Mouse (Mus musculus) liver, embryonic 12.5 days (tissue): Measurements from ENCODE around the gene Ube2q2. TPM values are rescaled to one million over a fixed set of nuclear protein-coding genes. Genes with fewer than 3 reads are reported as not detected.
A peak's percentile ranks its signal among the peaks of the same experiment; 100 is the strongest.

Source experiments
- ATAC-seq: fragments of 200-750 bp; cut with Nextera tagmentation; 2 replicates; pipeline ENCODE4 v1.8.0; 2017; ENCODE audit warnings: moderate number of reproducible peaks, mild to moderate bottlenecking, moderate library complexity
- H3K27ac ChIP-seq: fragments of 300-500 bp; sonication (generic); 2 replicates; pipeline ENCODE4 v1.5.1; 2016; ENCODE audit warnings: mild to moderate bottlenecking
- H3K27me3 ChIP-seq: fragments of 300-500 bp; sonication (generic); replicated peaks from 2 replicates; pipeline ENCODE4 v1.6.1; 2016; ENCODE audit warnings: mild to moderate bottlenecking, moderate library complexity
- H3K36me3 ChIP-seq: fragments of 300-500 bp; sonication (generic); 2 replicates; pipeline ENCODE4 v1.6.1; 2016; ENCODE audit warnings: mild to moderate bottlenecking, moderate library complexity
- H3K4me1 ChIP-seq: fragments of 300-500 bp; sonication (generic); 2 replicates; pipeline ENCODE4 v1.6.1; 2016
- H3K4me2 ChIP-seq: fragments of 300-500 bp; sonication (generic); 2 replicates; pipeline ENCODE4 v1.6.1; 2016; ENCODE audit warnings: mild to moderate bottlenecking, moderate library complexity
- H3K4me3 ChIP-seq: fragments of 300-500 bp; sonication (generic); 2 replicates; pipeline ENCODE4 v1.5.1; 2016; ENCODE audit warnings: mild to moderate bottlenecking, moderate library complexity
- H3K9ac ChIP-seq: fragments of 300-500 bp; sonication (generic); 2 replicates; pipeline ENCODE4 v1.6.1; 2016; ENCODE audit warnings: mild to moderate bottlenecking, moderate library complexity
- H3K9me3 ChIP-seq: fragments of 300-500 bp; sonication (generic); replicated peaks from 2 replicates; pipeline ENCODE4 v1.6.1; 2016; ENCODE audit warnings: mild to moderate bottlenecking, moderate library complexity
- WGBS: fragments of 180-500 bp; shearing (Covaris S2); methylation state at CpG from one replicate; pipeline ENCODE4 v1.1.7; 2016; ENCODE audit not compliant: insufficient replicate concordance; 5-methylcytosine and 5-hydroxymethylcytosine counted together
- polyA plus RNA-seq: library from polyadenylated mRNA; unstranded; fragments of >200 nt; fragmentation: Nextera tagmentation; extraction: Ambion mirVana; gene quantifications from 2 replicates; pipeline ENCODE4 v1.2.1, GENCODE M21; 2016

Ube2q2 gene
- polyA plus RNA-seq, 1 experiment from 2014 or later = 26.9 TPM

DNA sequence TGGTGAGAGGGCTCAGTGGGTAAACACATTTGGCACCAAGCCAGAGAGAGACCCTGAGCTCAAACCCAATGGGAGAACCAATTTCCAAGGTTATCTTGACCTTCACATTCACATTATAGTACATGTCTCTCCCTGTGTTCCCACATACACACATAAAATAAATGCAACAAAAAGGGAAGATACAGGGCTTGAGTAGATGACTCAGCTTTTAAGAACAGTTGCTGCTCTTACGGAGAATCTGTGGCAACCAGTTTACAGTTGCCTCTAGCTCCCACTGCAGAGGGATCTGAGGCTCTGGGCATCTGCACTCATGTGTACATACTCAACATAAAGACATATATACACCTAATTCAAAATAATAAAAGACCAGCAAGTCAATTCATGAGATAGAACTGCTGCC is 49.6 kb downstream of the Ube2q2 start:
- no peaks in the 10 kb centered on the region for H3K9me3 ChIP-seq
- WGBS = 79% methylated on average over 1 of the region's 1 CpGs
- H3K27me3 ChIP-seq = no peaks in the 10 kb centered on the region
- no peak overlapping the region for H3K9ac ChIP-seq
- no peak overlapping the region for H3K4me3 ChIP-seq
- ATAC-seq = no peak
- no peak overlapping the region for H3K4me2 ChIP-seq
- H3K27ac ChIP-seq = no peak overlapping the region
- H3K36me3 ChIP-seq = peaks cover 52% of the 10 kb centered on the region
- H3K4me1 ChIP-seq = no peaks in the 10 kb centered on the region

DNA sequence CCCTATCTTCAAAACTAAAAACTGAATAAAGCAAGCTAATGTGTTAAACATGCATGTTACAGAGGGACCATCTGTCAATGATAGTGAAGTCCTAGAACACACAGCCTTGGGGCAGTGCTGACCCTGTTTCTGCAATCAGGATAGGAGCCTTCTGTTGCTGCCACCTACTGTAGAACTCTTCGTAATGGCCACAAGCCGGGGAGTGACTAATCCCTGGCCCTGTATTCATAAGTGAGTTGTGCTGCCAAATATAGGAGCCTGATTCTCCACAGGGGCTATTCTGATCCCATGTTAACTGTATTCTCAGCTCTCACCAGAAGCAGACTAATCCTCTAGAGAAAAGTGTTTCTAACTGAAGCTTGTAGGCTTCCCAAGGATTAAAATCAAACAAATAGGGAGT is 50.7 kb downstream of the Ube2q2 start:
- WGBS = 90% methylated on average over 2 of the region's 2 CpGs
- ATAC-seq = no peak
- H3K4me2 ChIP-seq = no peak overlapping the region
- H3K4me3 ChIP-seq = no peak overlapping the region
- H3K9me3 ChIP-seq = no peaks in the 10 kb centered on the region
- no peak overlapping the region for H3K27ac ChIP-seq
- no peak overlapping the region for H3K9ac ChIP-seq
- peaks cover 52% of the 10 kb centered on the region for H3K36me3 ChIP-seq
- H3K27me3 ChIP-seq = no peaks in the 10 kb centered on the region
- H3K4me1 ChIP-seq = no peaks in the 10 kb centered on the region

GRCm38 (mm10) chr9:55208458-55208789 is 59.8 kb downstream of the Ube2q2 start:
- Histone ChIP-seq H3K27ac (peak overlapping the region; percentile 78), H3K4me1 (peaks cover 35% of the 10 kb centered on the region), H3K36me3 (peaks cover 25% of the 10 kb centered on the region), H3K27me3 (no peaks in the 10 kb centered on the region), H3K9me3 (no peaks in the 10 kb centered on the region), H3K4me2 (peak overlapping the region; percentile 89), H3K4me3 (peak overlapping the region; percentile 86), H3K9ac (peak overlapping the region; percentile 86)
- 4% methylated on average over 2 of the region's 2 CpGs for WGBS
- 0 out of 2 replicates have a peak, but pooled peaks have one; percentile 16 for ATAC-seq

DNA sequence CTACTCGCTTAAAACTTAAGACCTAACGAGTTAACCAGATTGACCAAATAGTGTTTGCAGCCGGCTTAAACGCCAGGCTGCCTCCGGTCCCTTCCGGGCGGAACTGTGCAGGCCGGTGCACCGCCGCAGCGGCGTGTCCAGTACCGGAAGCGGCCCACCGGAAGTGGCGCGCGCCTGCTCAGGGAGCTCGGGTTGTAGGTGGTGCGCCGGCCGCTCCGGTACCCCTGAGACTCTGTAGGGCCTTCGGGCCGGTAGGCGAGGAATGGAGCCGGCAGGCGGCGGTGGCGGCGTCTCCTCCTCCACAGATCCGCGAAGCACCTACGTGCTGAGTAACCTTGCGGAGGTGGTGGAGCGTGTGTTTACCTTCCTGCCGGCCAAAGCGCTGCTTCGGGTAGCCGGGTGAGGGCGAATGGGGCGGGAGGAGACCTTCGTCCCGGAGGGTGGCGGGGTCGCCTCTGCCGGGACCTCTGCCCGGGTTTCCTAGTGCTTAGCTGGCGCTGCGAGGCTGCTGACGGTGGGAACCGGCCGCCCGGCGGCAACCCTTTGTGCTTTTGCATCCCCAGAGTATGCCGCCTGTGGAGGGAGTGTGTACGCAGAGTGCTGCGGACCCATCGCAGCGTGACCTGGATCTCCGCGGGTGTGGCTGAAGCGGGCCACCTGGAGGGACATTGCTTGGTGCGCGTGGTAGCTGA is 60.3 kb downstream of the Ube2q2 start, which contains the start of gene Fbxo22:
Gene Fbxo22 (plus strand): TSS at position 136 of the 692 bp plus-strand sequence.
- peak within 1 kb of the TSS; percentile 86 for H3K4me3 ChIP-seq
- H3K36me3 ChIP-seq = peaks cover 28% of the 10 kb centered on the region
- H3K4me1 ChIP-seq = peaks cover 35% of the 10 kb centered on the region
- peak; percentile 99 for ATAC-seq
- peak within 1 kb of the TSS; percentile 86 for H3K9ac ChIP-seq
- no peaks in the 10 kb centered on the region for H3K9me3 ChIP-seq
- peak within 1 kb of the TSS; percentile 89 for H3K4me2 ChIP-seq
- under 1% methylated on average over 65 of the region's 65 CpGs for WGBS
- peak within 1 kb of the TSS; percentile 78 for H3K27ac ChIP-seq
- no peaks in the 10 kb centered on the region for H3K27me3 ChIP-seq

DNA sequence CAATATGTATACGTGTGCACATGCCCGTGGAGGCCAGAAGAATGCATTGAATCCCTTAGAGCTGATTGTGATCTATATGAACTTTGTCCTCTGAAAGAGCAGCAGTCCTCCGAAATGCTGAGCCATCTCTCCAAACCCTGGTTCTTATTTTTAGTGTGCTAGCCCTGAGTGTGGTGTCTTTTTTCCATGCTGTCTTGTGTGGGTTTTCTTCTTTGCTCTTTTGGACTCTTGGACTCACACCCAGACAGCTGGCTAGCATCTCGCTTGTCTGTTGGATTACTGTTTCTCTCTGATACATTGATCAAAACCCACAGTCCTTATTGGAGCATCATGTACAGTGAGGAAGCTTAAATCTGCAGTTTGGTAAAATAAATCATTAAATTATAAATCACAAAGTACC is 63.0 kb downstream of the Ube2q2 start:
- no peak overlapping the region for H3K4me3 ChIP-seq
- 73% methylated on average over 4 of the region's 4 CpGs for WGBS
- H3K27me3 ChIP-seq = no peaks in the 10 kb centered on the region
- no peaks in the 10 kb centered on the region for H3K9me3 ChIP-seq
- no peak for ATAC-seq
- no peak overlapping the region for H3K4me2 ChIP-seq
- no peak overlapping the region for H3K27ac ChIP-seq
- peaks cover 45% of the 10 kb centered on the region for H3K36me3 ChIP-seq
- H3K9ac ChIP-seq = no peak overlapping the region
- peaks cover 35% of the 10 kb centered on the region for H3K4me1 ChIP-seq

GRCm38 (mm10) chr9:55213396-55213795 is 64.7 kb downstream of the Ube2q2 start:
- H3K27ac ChIP-seq = no peak overlapping the region
- no peak overlapping the region for H3K4me3 ChIP-seq
- peaks cover 62% of the 10 kb centered on the region for H3K36me3 ChIP-seq
- H3K27me3 ChIP-seq = no peaks in the 10 kb centered on the region
- H3K9ac ChIP-seq = no peak overlapping the region
- 76% methylated on average over 1 of the region's 1 CpGs for WGBS
- no peaks in the 10 kb centered on the region for H3K9me3 ChIP-seq
- no peak for ATAC-seq
- H3K4me2 ChIP-seq = no peak overlapping the region
- H3K4me1 ChIP-seq = peaks cover 27% of the 10 kb centered on the region

GRCm38 (mm10) chr9:55215056-55215455 is 66.4 kb downstream of the Ube2q2 start:
- ATAC-seq = no peak
- H3K9ac ChIP-seq = no peak overlapping the region
- H3K4me3 ChIP-seq = no peak overlapping the region
- peaks cover 18% of the 10 kb centered on the region for H3K4me1 ChIP-seq
- H3K27me3 ChIP-seq = no peaks in the 10 kb centered on the region
- no peak overlapping the region for H3K27ac ChIP-seq
- 86% methylated on average over 3 of the region's 3 CpGs for WGBS
- no peak overlapping the region for H3K4me2 ChIP-seq
- no peaks in the 10 kb centered on the region for H3K9me3 ChIP-seq
- peaks cover 77% of the 10 kb centered on the region for H3K36me3 ChIP-seq

DNA sequence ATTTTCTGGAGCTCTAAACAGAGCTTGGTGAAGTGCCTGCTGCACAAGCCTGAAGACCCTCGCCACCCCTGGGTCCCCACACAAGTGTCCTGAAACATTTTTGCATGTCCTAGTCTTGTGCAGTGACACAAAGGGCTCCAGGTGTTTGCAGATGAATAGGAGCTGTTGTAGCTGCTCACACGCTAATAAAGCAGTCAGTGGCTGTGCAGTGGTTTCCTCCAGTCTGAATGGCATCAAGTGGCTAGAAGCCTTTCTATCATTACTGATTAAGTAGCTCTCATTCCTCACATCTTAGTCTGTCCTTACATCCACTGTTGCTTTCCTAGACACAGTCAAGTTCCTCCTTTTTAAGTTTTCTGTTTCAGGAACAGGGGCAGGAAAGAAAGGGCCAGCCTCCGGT is 67.0 kb downstream of the Ube2q2 start:
- no peak for ATAC-seq
- H3K4me2 ChIP-seq = no peak overlapping the region
- H3K27me3 ChIP-seq = no peaks in the 10 kb centered on the region
- peaks cover 12% of the 10 kb centered on the region for H3K4me1 ChIP-seq
- no peak overlapping the region for H3K4me3 ChIP-seq
- H3K36me3 ChIP-seq = peaks cover 83% of the 10 kb centered on the region
- H3K27ac ChIP-seq = no peak overlapping the region
- H3K9ac ChIP-seq = no peak overlapping the region
- WGBS = 76% methylated on average over 3 of the region's 3 CpGs
- no peaks in the 10 kb centered on the region for H3K9me3 ChIP-seq

DNA sequence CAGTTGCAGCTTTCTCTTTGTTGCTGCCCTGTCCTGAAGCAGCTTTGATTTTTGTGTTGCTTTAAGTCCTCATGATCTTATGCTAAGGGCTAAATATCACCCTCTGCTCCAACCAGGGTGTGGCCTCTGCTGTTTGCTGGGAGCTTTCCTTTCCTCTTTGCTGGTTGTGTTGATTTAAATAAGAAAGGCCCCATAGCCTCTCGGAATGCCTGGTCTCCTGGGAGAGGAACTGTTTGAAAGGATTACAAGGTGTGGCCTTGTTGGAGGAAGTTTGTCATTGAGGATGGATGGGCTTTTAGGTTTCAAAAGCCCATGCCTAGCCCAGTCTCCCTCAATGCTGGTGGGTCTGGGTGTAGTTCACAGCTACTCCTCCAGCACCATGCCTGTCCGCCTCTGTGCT is 67.4 kb downstream of the Ube2q2 start:
- Histone ChIP-seq H3K9me3 (no peaks in the 10 kb centered on the region), H3K27me3 (no peaks in the 10 kb centered on the region), H3K4me1 (peaks cover 9% of the 10 kb centered on the region), H3K4me2 (no peak overlapping the region), H3K4me3 (no peak overlapping the region), H3K36me3 (peaks cover 87% of the 10 kb centered on the region), H3K9ac (no peak overlapping the region), H3K27ac (no peak overlapping the region)
- ATAC-seq = no peak
- 77% methylated on average over 2 of the region's 2 CpGs for WGBS

- no peak overlapping the region for H3K4me3 ChIP-seq
- no peaks in the 10 kb centered on the region for H3K4me1 ChIP-seq
- WGBS = 77% methylated on average over 3 of the region's 3 CpGs
- no peaks in the 10 kb centered on the region for H3K9me3 ChIP-seq
- H3K36me3 ChIP-seq = peaks cover 91% of the 10 kb centered on the region
- H3K9ac ChIP-seq = no peak overlapping the region
- no peak overlapping the region for H3K27ac ChIP-seq
- no peak overlapping the region for H3K4me2 ChIP-seq
- no peaks in the 10 kb centered on the region for H3K27me3 ChIP-seq
- no peak for ATAC-seq
These were observed 68.7 kb downstream of the Ube2q2 start for GRCm38 (mm10) chr9:55217381-55217780.

DNA sequence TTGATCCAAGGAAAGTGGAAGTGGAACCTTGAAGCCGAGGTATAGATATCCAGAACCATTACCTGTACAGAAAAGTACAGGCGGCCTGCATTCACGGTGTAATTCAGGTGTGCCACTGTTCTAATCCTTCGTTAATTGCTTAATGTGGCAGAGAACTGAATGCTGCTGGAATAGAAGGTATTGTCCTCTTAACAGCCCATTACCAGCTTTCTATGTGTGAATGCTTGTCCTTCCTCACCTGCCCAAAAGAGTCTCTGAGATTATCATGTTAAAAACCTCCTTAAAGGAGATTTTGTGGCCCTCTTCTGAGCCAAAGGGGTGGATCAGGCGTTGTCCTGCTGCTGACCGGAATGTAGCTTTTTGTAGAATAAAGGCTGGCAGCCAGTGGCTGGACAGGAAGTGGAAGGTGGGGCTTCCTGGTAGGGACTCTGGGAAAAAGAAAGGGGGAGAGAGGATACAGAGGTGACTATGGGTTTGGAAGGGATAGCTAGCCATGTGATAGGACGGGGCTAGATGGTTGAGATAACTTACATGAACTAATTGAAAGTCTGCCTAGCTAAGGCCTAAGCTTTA is 76.6 kb downstream of the Ube2q2 start:
- no peak for ATAC-seq
- Histone ChIP-seq H3K36me3 (peaks cover 52% of the 10 kb centered on the region), H3K4me2 (no peak overlapping the region), H3K27me3 (no peaks in the 10 kb centered on the region), H3K9ac (no peak overlapping the region), H3K27ac (no peak overlapping the region), H3K4me3 (no peak overlapping the region), H3K9me3 (no peaks in the 10 kb centered on the region), H3K4me1 (0 out of 2 replicates have a peak, but pooled peaks cover 2% of the 10 kb centered on the region)
- WGBS = 73% methylated on average over 7 of the region's 7 CpGs

- Histone ChIP-seq H3K27ac (no peak overlapping the region), H3K4me1 (0 out of 2 replicates have a peak, but pooled peaks cover 2% of the 10 kb centered on the region), H3K9me3 (no peaks in the 10 kb centered on the region), H3K27me3 (no peaks in the 10 kb centered on the region), H3K4me3 (no peak overlapping the region), H3K9ac (no peak overlapping the region), H3K36me3 (peaks cover 42% of the 10 kb centered on the region), H3K4me2 (no peak overlapping the region)
- no peak for ATAC-seq
- 81% methylated on average over 3 of the region's 3 CpGs for WGBS
These were observed 77.6 kb downstream of the Ube2q2 start for GRCm38 (mm10) chr9:55226251-55226650.
